Mouse (Mus musculus) spleen, postnatal 4 days (tissue): ENCODE measurements around the gene Slc22a12.

Source experiments
- DNase-seq, 2 experiments: peaks; one replicate each; pipeline ENCODE4 v3.0.0; 2022; ENCODE audit warnings: low spot score in 2 of 2

Gene Slc22a12

GRCm38 (mm10) chr19:6515448-6515847 is 27.4 kb downstream of the Slc22a12 start:
- no peak for DNase-seq

DNA sequence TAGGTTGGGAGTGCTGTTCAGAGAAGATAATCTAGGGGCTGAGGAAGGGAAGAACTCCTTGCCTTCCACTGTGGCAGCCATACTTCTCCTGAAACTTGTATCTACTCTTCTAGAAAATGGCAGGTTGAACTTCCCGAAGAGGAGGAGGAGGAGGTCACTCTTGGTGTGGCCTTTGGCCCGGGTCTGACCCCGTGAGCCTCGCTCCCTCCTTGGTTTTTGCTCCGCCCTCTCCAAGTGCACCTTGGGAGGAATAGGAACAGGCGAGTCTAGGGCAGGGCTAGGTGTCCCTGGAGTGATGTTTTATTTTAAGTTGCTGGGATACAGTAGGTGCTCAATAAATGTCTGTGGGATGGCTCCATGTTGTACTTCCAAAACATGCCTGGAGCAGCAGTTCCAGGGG is 27.9 kb downstream of the Slc22a12 start:
- DNase-seq = no peak

DNA sequence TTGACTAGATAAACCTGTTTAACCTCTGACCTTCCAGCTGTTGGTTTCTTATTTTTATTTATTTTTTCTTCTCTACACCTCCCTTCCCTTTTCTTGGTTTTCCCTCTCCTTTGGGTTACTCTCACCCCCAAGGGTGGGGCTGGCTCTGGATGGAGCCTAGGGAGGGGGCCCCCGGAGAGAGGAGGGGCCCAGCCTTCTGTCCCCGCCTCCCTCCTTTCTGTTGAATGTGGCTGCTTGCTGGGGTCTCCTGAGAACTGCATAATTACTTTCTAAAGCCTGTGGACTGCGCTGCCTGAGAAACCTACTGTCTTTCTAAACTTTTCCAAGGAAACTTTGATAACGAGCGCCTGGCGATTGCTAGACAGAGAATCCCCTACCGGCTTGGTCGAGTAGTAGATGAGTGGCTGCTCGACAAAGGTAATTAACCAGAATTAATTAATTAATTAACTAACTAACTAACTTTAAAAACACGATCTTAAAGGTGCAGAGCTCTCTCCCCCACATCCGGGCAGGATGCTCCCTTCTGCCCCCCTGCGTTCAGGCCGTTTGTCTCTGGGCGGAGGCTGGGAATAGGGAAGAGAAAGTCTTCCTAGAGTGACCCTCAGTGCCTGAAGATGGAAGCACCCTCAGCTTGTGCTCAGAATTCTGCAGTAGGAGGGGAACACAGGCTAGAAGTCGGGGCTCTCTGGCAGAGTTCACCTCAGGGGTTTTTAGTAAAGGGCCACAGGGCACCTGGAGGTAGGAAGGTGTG is 29.3 kb downstream of the Slc22a12 start:
- no peak for DNase-seq

- DNase-seq = no peak
Observed at GRCm38 (mm10) chr19:6510546-6510945, 32.3 kb downstream of the Slc22a12 start.

DNA sequence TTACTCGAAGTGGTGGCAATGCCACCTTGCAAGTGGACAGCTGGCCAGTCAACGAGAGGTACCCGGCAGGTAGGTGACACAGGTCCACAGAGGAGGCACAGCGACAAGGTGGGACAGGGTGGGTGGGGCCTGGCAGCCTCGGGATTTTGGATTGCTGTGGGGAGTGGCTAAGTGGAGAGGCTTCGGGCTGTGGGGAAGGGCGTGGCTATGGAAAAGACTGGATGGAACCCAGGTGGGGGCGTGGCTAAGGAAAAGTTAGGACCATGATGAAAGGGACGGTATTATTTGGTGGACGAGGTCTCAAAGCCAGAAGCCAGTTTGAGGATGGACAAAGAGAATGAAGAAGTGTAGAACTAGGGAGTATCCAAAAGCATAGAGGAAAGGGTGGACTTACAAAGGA is 33.0 kb downstream of the Slc22a12 start:
- no peak for DNase-seq

GRCm38 (mm10) chr19:6507393-6507792 is 35.4 kb downstream of the Slc22a12 start:
- DNase-seq = no peak

DNA sequence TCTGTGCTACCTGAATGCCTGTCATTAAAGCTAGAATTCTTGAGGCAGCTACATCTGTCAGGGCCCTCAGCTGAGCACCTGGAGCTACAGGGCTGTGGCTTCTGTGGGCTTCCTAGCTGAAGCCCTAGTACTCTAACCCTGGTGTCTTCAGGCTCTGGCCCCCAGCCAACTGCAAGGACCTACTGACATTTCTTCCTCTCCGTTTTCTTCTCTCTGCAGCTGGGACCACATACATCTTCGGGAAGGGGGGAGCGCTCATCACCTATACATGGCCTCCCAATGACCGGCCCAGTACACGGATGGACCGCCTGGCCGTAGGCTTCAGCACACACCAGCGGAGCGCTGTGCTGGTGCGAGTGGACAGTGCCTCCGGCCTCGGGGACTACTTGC is 38.2 kb downstream of the Slc22a12 start:
- no peak for DNase-seq

- DNase-seq = no peak
Observed at GRCm38 (mm10) chr19:6503926-6504655, 38.7 kb downstream of the Slc22a12 start.

- DNase-seq = no peak
Observed at GRCm38 (mm10) chr19:6502543-6503319, 40.1 kb downstream of the Slc22a12 start.

GRCm38 (mm10) chr19:6502035-6502541 is 40.7 kb downstream of the Slc22a12 start:
- no peak for DNase-seq

GRCm38 (mm10) chr19:6500636-6501025 is 42.2 kb downstream of the Slc22a12 start:
- DNase-seq = no peak

DNA sequence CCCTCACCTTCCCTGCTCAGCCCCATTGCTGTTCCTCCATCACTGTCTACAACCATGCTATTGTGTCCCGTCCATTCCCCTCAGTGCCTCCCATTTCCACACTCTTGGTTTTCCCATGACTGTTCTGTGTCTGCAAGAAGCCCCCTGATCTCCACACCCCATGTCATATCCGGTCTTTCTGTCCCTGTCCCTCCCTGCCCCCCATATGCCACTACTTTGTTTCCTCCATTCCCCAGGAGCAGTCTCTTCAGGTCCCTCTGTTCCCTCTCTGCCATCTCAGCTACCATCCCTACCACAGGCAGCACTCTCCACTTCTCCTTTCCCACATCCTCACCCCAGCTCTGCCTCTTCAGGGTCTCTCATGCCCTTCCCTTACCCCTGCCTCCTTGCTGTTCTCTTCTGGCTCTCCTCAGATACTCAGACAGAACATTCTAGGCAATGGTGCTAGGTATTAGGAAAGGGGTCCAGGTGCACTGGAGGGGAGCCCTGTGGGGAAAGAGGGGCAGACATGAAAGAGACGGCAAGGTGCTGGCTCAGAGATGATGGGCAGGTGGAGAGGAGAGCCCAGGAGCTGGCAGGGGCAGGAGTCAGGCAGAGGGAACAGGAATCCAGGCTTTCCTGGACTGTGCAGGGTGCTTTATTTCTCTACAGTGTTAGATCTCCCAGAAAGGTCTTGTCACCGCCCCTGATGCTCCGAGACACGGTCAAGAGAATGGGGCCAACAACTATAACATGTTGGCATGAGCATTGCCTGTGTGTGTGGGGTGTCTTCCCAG is 42.8 kb downstream of the Slc22a12 start:
- DNase-seq = no peak

GRCm38 (mm10) chr19:6498350-6499131 is 44.3 kb downstream of the Slc22a12 start:
- no peak for DNase-seq

DNA sequence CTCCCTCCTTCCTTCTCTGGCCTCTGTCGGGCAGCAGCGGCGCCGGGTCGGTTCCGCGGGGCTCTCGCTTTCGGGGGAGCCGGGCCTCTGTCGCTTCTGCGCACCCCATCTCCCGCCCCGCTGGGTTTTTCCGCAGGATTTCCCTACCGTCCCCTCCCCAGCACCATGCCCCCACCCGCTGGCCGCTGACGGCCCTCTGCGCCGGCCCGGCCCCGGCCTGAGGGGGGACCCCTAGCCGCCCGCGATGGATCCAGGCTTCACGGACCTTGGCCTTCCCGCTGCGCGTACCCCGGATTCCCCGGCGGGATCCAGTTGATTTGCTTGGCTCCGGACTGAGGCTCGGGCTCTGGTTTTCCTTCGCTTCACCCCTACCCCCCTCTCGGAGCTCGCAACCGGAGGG is 45.0 kb downstream of the Slc22a12 start:
- DNase-seq = no peak

- no peak for DNase-seq
Observed at GRCm38 (mm10) chr19:6497150-6497801, 45.6 kb downstream of the Slc22a12 start.

- DNase-seq = no peak
Observed at GRCm38 (mm10) chr19:6496462-6497149, 46.2 kb downstream of the Slc22a12 start.

DNA sequence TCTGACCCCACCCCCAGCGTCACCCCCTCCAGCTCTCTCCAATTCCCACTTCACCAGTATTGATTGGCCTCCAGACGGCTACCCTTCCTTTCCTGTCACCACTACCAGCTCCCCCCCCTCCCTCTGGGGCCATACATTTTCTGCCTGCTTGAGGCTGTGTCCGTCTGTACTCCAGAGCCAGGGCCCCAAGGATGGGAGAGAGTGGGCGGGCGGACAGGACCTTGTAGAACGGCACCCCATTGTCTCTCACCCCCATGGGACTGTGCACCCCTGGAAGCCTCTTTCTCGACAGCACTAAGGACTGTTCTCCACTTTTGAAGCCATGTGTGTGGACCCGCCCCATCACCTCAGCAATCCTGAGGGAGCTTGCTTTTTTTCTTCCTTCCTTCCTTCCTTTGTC is 47.1 kb downstream of the Slc22a12 start:
- DNase-seq = no peak

DNA sequence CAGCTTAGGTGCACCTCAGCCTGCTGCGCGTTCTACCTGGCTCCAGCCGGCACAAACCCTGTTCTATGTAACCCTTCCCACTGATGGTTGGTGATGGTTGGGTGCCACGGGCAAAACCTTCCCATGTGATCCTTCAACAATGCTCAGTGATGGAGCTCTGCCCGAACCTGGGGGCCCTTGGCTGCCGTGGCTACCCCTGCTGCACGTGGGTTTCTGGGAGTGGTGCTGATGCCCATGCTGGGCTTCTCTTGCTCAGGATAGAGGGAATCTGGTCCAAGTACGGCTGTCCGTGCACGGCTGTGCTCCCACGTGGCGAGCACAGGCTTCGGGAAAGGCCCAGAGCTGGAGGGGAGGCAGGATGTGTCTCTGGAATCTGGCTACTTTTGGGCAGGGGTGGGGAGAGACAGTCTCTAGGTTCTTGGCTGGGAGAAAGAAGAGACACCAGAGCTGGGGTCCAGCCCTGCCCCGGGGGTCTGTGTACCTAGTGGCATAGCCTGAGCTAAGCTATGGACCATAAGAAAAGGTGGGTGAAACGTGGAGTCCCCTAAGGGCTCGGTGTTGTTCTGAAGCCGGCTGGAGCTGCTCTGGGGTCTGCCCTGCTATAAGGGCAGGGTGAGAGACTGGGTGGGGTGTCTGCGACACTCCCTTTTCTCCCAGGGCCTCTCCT is 48.2 kb downstream of the Slc22a12 start:
- DNase-seq = no peak

- no peak for DNase-seq
Observed at GRCm38 (mm10) chr19:6494032-6494431, 48.8 kb downstream of the Slc22a12 start.
